Mouse (Mus musculus) heart, adult 2 months (tissue): Measurements from ENCODE around the gene Dpm1.

ENCODE experiments used
- CTCF ChIP-seq: fragments of 200-600 bp; IDR thresholded peaks from 2 replicates; pipeline ENCODE4 v1.8.1; 2022; ENCODE audit warnings: antibody characterized with exemption, mild to moderate bottlenecking, moderate library complexity
- EP300 ChIP-seq: fragments of 200-500 bp; IDR thresholded peaks from 2 replicates; pipeline ENCODE4 v1.6.1; 2011; ENCODE audit warnings: low read depth, low read length, control low read depth; ENCODE audit not compliant: insufficient read depth
- POLR2A ChIP-seq: fragments of 200-500 bp; IDR thresholded peaks from 2 replicates; pipeline ENCODE4 v1.6.1; 2011; ENCODE audit warnings: mild to moderate bottlenecking, low read depth, low read length, control low read depth; ENCODE audit not compliant: insufficient read depth

GRCm38 (mm10) chr2:168260124-168260523 is 29.7 kb upstream of the Dpm1 start:
- TF ChIP-seq POLR2A: no peak
- TF ChIP-seq CTCF: no peak
- TF ChIP-seq EP300: no peak
